Mouse (Mus musculus) erythroid progenitor cell, adult 5-6 weeks (primary cell): Measurements from ENCODE around the gene Ppp2ca. TPM values are rescaled to one million over a fixed set of nuclear protein-coding genes. Genes with fewer than 3 reads are reported as not detected.
A peak's percentile ranks its signal among the peaks of the same experiment; 100 is the strongest.

Experiments used
- ATAC-seq: replicated peaks from 2 replicates; pipeline ENCODE4 v1.8.0; 2016; ENCODE audit warnings: moderate number of reproducible peaks, mild to moderate bottlenecking, moderate TSS enrichment, inconsistent platforms; ENCODE audit not compliant: poor library complexity, low FRiP score, severe bottlenecking
- total RNA-seq, 2 experiments: library from RNA; stranded (forward) in 1 of 2; stranded (reverse) in 1 of 2; fragments of 150-400 nt in 1 of 2; fragments of 186-747, 209-891 nt in 1 of 2; gene quantifications; 2 replicates each; pipeline versions ENCODE4 v1.2.3 to v1.2.4; 2015 to 2017; ENCODE audit warnings: low replicate concordance in 2 of 2

Gene Ppp2ca
- total RNA-seq (2015; ENCODE audit: low replicate concordance), result 52.6 and 69.2 TPM in 2 replicates
- total RNA-seq (2017; ENCODE audit: low replicate concordance), result 68.0 and 82.9 TPM in 2 replicates

- ATAC-seq, result peak; percentile 95
These were observed at the start of gene Ppp2ca for GRCm38 (mm10) chr11:52098398-52098946. Gene Ppp2ca (plus strand): TSS chr11:52098681.

- ATAC-seq, result no peak
These were observed 45.1 kb upstream of the Ppp2ca start for GRCm38 (mm10) chr11:52053371-52053770.

GRCm38 (mm10) chr11:52054728-52055127, 43.8 kb upstream of the Ppp2ca start:
- no peak for ATAC-seq

- ATAC-seq, result no peak
These were observed 42.3 kb upstream of the Ppp2ca start for GRCm38 (mm10) chr11:52056198-52056597.

- ATAC-seq, result no peak
These were observed 39.5 kb upstream of the Ppp2ca start for GRCm38 (mm10) chr11:52059001-52059400.

- ATAC-seq, result no peak
These were observed 38.2 kb upstream of the Ppp2ca start for GRCm38 (mm10) chr11:52060315-52060714.

- no peak for ATAC-seq
These were observed 36.1 kb upstream of the Ppp2ca start for GRCm38 (mm10) chr11:52062406-52062805.

- ATAC-seq, result no peak
These were observed 34.1 kb upstream of the Ppp2ca start for GRCm38 (mm10) chr11:52064398-52064797.

- ATAC-seq, result no peak
These were observed 32.6 kb upstream of the Ppp2ca start for GRCm38 (mm10) chr11:52065841-52066240.

- ATAC-seq, result no peak
These were observed 26.7 kb upstream of the Ppp2ca start for GRCm38 (mm10) chr11:52071768-52072167.

GRCm38 (mm10) chr11:52073528-52074170, 24.8 kb upstream of the Ppp2ca start:
- no peak for ATAC-seq

- ATAC-seq, result no peak
These were observed 23.6 kb upstream of the Ppp2ca start for GRCm38 (mm10) chr11:52074626-52075470.

- no peak for ATAC-seq
These were observed 22.5 kb upstream of the Ppp2ca start for GRCm38 (mm10) chr11:52075794-52076633.

GRCm38 (mm10) chr11:52076742-52077352, 21.6 kb upstream of the Ppp2ca start:
- no peak for ATAC-seq

GRCm38 (mm10) chr11:52077939-52078338, 20.5 kb upstream of the Ppp2ca start:
- no peak for ATAC-seq

- no peak for ATAC-seq
These were observed 18.5 kb upstream of the Ppp2ca start for GRCm38 (mm10) chr11:52079978-52080377.

- no peak for ATAC-seq
These were observed 17.8 kb upstream of the Ppp2ca start for GRCm38 (mm10) chr11:52080656-52081055.

GRCm38 (mm10) chr11:52085857-52086203, 12.7 kb upstream of the Ppp2ca start:
- ATAC-seq, result no peak

- no peak for ATAC-seq
These were observed 12.1 kb upstream of the Ppp2ca start for GRCm38 (mm10) chr11:52086204-52086864.
